Mouse (Mus musculus): ENCODE results near the gene Zdhhc19.
A peak's percentile ranks its signal among the peaks of the same experiment; 100 is the strongest.

Zdhhc19 gene

DNA sequence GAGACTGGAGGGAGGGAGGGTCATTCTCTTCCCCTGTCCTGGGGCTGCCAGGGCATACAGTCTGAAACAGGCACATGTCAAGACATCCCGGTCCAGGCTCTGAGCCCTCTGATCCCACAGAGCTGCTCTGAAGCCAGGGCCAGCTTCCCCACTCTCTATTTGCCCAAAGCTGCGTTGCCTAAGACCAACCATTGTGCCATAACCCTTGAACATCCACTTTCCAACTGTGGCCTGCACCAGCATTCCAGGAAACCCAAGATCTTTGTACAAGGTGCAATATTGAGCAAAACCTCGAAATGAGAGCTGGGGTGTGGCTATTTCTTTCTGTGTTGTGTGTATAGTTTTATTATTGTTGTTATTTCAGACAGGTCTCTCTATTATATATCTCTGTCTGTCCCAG is 59.5 kb downstream of the Zdhhc19 start:
- DNase-seq: no peak

- DNase-seq: no peak
These were observed 63.4 kb downstream of the Zdhhc19 start for GRCm38 (mm10) chr16:32559493-32559892.

DNA sequence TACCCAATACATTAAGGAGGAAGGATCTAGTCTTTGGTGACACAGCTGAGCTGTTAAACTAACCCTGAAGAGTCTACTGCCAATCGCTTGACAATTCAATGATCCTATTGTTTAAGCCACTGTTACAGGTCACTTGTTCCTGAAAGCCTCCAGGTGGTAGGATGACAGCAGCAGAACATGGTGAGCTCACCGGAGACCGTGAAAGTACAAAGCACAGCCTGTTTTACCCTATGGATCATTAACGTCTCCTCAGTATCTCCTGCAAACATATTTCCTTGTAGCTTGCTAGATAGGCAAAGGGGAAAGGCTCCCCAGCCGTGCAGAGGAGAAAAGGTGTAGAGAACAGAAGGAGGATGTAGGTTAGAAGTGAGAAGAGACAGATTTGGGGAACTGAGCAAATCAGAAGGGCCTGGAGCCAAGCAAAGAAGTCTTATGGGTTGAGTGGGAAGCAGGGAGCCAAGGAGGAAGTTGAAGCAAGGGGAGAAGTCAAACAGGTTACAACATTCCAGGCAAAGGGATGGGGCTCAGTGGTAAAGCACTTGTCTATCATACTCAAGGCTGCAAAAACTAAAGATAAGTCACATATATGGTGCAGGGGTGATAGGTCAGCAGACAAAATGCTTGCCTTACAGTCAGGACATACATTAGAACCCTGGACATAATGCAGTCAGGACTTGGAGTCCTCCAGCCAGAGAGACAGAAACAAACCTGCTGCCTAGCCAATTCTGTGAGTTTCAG is 67.2 kb downstream of the Zdhhc19 start:
- DNase-seq: no peak

DNA sequence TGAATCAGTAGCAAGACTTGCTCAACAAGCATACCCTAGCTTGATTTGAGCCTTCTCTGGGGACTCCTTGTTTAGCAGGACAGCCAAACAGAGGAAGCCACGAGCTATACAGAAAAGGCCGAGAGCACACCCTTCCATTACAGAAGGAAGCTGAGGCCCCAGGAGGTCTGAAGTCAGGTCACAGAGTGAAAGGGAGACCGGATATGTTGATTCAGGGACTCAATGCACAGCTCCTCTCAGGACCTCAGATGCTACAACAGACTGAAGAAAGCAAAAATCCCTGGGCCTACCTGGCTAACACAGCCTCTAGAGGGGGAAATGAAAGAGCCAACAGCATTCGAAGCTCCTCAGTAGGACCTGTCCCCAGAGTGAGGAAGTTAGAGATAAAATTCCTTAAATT is 71.2 kb downstream of the Zdhhc19 start:
- DNase-seq: no peak

GRCm38 (mm10) chr16:32568401-32568800 is 72.3 kb downstream of the Zdhhc19 start:
- no peak for DNase-seq

DNA sequence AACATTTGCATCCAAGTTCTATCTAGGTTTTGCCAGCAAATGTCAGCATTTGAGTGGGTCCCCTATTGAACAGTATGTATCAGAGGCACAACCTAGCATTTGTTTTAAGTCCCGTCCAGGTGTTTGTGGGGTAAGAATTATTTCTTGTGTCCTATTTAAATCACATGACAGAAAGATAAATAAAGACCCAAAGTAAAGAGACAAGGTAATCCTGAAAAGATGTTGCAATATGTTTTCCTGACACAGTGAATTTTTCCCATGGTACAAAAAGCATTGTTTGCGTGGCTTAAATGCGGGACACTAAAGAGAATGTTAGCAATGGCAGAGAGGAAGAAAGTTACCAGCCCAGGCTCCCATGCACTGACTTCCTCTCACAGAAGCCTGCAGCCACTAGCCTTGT is 74.0 kb downstream of the Zdhhc19 start:
- DNase-seq: no peak

- no peak for DNase-seq
These were observed 76.5 kb downstream of the Zdhhc19 start for GRCm38 (mm10) chr16:32572528-32572927.

DNA sequence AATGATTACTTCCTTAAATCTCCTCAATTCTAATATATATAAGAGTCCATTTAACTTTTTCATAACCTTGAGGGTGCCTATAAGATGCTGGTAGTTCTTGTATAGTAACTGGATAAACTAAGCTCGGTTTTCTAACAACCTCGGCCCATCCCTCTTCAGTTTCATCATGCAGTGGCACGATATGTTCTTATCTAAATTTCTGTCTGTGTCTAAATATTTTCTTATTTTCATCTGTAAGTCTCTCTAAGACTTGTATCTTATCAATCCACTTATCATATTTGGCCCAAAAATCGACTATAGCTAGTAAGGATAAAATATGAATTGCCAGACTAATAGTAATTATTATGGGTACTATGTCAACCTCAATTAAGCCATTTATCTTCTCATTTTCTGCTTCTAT is 90.4 kb downstream of the Zdhhc19 start:
- DNase-seq: no peak

DNA sequence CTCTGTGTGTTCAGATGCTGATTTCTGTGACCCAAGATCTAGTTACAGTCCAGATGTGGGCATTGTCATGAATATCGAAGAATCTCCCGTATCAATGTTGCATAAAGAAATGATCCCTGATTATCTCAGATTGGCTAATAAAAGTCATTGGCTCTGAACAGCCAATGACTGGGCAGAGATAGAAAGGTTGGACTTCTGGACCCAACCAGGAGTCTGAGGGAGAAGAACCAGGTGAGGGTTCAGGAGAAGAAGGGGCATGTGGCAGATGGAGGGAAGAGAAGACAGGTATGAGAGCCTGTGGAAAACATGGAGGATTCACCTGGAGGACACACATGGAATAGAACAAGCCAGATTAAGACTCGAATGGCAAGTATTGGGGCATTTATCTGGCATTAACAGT is 92.5 kb downstream of the Zdhhc19 start:
- DNase-seq: no peak

DNA sequence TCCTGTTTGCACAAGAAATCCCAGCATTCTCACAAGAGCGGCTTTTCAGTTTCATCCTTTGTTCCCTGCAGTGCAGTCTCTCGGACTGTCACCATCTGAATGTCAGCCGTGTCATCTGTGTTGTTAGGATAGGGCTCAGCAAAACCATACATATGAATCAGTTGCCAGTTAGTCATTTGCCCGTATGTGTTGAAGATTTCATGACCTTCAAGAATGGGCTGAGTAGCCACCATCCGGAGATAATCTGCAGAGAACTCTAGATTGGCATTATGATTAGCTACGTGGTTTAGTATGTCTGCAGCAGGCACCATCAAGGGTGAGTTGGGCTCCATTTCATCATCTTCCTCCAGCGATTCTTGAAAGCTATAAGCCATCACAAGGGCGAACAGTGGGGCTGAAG is 95.5 kb downstream of the Zdhhc19 start:
- no peak for DNase-seq

GRCm38 (mm10) chr16:32593283-32593805 is 97.3 kb downstream of the Zdhhc19 start:
- no peak for DNase-seq

GRCm38 (mm10) chr16:32593916-32594315 is 97.9 kb downstream of the Zdhhc19 start:
- no peak for DNase-seq

DNA sequence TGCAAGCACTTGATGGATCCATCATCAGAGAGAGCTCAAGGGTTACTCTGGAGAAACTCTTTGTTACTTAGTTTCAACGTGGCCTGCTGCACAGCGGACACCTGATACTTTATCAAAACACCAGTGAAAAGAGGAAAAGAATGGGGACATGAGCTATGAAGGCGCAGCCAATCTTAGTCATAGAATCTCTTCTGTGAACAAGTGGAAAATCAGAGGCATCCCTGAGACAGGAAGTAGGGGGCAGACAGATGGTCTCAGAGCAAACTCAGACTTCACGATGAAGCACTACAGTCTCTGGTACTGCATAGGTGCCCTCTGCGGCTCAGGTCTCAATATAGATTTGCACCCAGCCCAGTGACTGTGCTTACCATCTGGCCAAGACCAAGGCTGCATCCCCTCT is 98.6 kb downstream of the Zdhhc19 start:
- DNase-seq: no peak

DNA sequence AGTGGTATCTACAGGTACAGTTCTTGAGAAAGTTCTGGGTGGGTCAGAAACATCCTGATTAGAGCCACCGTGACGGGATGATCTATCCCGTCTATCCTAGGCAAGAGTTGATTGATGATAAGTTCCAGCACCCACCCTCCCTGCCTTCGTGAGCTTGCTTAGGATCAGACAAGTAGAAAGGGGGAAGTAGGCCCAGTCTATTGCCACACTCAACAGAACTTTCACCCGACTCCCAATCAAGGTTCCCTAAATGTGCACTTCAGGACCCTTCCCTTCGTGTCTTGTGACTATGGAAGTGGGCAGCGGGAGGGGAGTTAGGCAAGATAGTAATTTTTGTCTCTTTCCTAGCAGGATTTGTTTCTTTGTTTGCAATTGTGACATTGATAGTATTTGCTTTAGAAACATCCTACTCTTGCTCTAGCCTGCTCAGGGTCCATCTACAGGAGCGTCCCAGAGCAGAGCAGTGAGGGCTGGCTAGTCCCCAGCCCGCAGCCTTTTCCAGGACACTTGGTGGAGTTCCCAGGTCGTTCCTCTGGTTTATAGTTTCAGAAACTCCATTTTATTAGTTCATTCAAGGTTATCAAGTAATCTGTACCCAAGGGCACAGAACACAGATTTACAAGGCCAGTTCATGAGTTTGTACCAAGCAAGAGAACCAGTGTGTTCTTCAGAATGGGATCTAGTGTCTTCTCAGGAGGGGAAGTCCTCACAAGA is 99.2 kb downstream of the Zdhhc19 start:
- DNase-seq: no peak

DNA sequence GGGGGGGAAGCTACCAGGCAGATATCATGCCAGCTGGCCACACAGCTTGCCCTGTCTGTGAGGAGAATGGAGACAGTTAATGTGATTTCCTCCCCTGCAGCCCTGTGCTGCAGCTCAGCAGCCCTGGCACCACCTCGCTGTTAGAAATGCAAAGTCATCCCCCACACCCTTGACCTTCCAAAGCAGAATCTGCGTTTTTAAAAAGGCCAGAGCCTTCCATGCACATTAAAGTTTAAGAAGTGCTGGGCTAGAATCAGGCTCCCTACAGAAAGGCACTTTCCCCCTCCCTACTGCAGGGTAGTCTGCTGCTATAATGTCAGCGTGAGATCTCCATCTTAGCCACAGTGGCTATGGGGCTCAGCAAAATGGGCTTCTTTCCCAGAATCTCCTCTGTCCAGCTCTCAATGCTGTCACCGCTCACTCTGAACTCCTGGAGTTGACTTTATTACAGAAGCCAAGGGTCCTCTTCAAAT is 101.9 kb downstream of the Zdhhc19 start:
- DNase-seq: no peak

GRCm38 (mm10) chr16:32599151-32599550 is 103.1 kb downstream of the Zdhhc19 start:
- DNase-seq: no peak

DNA sequence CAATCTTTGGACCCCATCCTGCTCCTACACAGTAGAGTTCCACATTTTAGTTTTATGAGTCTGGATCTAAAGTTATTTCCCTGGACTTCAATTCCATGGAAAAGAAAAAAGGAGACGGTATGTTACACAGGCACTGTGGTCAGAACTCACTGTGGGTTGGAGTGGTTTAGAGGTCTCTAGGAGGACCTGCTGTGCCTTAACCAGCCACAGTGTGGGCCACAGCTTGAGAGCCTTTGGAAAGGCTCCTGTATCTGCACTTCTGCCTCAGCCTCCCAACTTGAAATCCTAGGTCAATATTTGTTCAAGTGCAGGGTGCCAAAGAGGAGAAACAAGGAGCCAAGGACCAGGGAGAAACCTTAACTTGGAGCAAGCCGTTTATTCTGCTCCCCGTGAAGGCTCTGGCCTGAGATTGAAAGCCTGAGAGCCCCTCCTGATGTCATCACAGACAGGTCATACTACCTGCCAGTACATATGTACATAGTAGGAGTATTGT is 106.2 kb downstream of the Zdhhc19 start:
- no peak for DNase-seq

GRCm38 (mm10) chr16:32607562-32608343 is 111.7 kb downstream of the Zdhhc19 start:
- no peak for DNase-seq

DNA sequence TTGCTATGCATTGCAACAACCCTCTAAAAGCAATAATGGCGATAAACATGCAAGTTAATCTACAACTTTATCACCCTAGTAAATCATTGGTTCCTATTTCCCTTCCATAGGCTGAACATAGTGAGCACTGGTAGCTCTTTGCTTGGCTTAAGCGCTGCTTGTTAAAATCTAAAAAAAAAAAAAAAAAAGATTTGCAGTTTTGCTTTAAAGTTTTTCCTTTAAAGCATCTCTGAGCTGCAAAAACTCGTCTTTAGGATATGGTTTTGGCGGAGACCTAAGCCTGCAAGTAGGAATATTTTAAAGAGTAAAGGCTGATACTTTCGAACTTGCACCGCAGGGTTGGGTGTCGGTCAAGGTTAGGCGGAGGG is 112.3 kb downstream of the Zdhhc19 start:
- DNase-seq: no peak

GRCm38 (mm10) chr16:32608712-32609400 is 112.8 kb downstream of the Zdhhc19 start, which contains the start of gene Tfrc:
Tfrc (plus strand) TSS chr16:32608920.
- DNase-seq: peak; percentile 98

DNA sequence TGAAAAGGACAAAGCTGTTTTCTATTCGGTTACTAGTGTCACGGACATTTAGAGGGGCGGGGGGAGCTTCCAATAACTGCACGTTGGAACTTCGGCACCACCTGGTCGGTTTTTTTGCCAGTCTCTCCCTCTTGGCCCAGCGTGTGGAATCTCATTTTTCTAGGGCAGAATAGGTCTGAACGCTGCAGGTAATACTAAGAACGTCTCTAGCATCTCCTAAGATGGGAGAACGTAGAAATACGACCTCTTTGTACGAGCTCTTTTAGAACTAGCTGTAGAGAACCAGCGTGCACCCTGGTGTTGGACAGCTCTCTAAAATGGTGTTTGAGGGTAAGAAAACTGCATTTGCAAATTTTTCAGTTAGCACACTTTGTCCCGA is 113.3 kb downstream of the Zdhhc19 start:
- no peak for DNase-seq

GRCm38 (mm10) chr16:32610460-32611255 is 114.6 kb downstream of the Zdhhc19 start:
- no peak for DNase-seq

Data from cerebellum, adult 11 months (tissue).